Mouse (Mus musculus) thymus, adult 2 months (tissue): Measurements from ENCODE around the gene Ears2. TPM values are rescaled to one million over a fixed set of nuclear protein-coding genes. Genes with fewer than 3 reads are reported as not detected.

Experiments used
- DNase-seq: peaks from one replicate; pipeline ENCODE4 v3.0.0; 2021
- H3K27ac ChIP-seq: fragments of 200-500 bp; 2 replicates; pipeline ENCODE4 v1.5.1; 2012; ENCODE audit warnings: low read length, control low read depth; ENCODE audit not compliant: control insufficient read depth, insufficient read depth
- H3K27me3 ChIP-seq: fragments of 200-500 bp; 2 replicates; pipeline ENCODE4 v1.6.1; 2012; ENCODE audit warnings: mild to moderate bottlenecking, low read length, moderate library complexity, mixed read lengths; ENCODE audit not compliant: control insufficient read depth, insufficient read depth
- H3K36me3 ChIP-seq: fragments of 200-500 bp; 2 replicates; pipeline ENCODE4 v1.6.1; 2012; ENCODE audit warnings: mild to moderate bottlenecking, low read length, moderate library complexity; ENCODE audit not compliant: control insufficient read depth, insufficient read depth
- H3K4me1 ChIP-seq: fragments of 200-500 bp; replicated peaks from 2 replicates; pipeline ENCODE4 v1.6.1; 2012; ENCODE audit warnings: low read length; ENCODE audit not compliant: control insufficient read depth, insufficient read depth
- H3K4me3 ChIP-seq: fragments of 200-500 bp; 2 replicates; pipeline ENCODE4 v1.5.1; 2012; ENCODE audit warnings: mild to moderate bottlenecking, low read length, control low read depth, moderate library complexity; ENCODE audit not compliant: control insufficient read depth, insufficient read depth
- CTCF ChIP-seq: fragments of 200-500 bp; IDR thresholded peaks from 2 replicates; pipeline ENCODE4 v1.5.1; 2012; ENCODE audit warnings: mild to moderate bottlenecking, control low read depth, low read length, moderate library complexity, borderline replicate concordance; ENCODE audit not compliant: control insufficient read depth, poor library complexity, insufficient read depth; ENCODE audit errors: extremely low read depth
- POLR2A ChIP-seq: fragments of 200-500 bp; IDR thresholded peaks from 2 replicates; pipeline ENCODE4 v1.6.1; 2012; ENCODE audit warnings: mild to moderate bottlenecking, low read length, control low read depth, moderate library complexity; ENCODE audit not compliant: control insufficient read depth, poor library complexity, insufficient read depth; ENCODE audit errors: extremely low read depth
- whole genome bisulfite sequencing: fragments of 180-500 bp; shearing (Covaris S2); methylation state at CpG from one replicate; pipeline ENCODE4 v1.1.7; 2018; 5-methylcytosine and 5-hydroxymethylcytosine counted together
- polyA plus RNA-seq: library from polyadenylated mRNA; depleted of rRNA; stranded (reverse); fragments of >200 nt; gene quantifications from 2 replicates; pipeline ENCODE4 v1.2.3, GENCODE M21; 2012

The Ears2 gene
- polyA plus RNA-seq, 1 experiment: 9.6 TPM

DNA sequence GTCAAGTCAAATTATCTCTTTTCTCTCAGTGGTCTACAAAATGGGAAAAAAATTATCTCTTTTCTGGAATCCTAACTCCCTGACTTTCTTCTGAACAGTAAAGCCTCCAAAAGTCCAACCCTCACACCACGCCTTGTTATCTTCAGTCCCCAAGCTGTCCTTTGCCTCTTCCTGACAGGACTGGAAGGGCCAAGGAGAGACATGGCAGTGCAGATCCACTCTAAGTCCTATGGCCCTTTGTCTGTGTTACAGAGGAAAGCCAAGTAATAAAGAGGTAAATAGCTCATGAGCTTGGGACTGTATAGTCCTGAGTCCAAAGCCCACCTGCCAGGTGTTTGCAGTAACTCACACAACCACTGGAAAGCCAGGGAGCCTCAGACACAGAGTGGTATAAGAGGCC is 21.4 kb downstream of the Ears2 start:
- no peaks in the 10 kb centered on the region for H3K36me3 ChIP-seq
- no peaks in the 10 kb centered on the region for H3K27me3 ChIP-seq
- H3K27ac ChIP-seq: no peak overlapping the region
- no peaks in the 10 kb centered on the region for H3K4me1 ChIP-seq
- TF ChIP-seq CTCF (no peak), POLR2A (no peak)
- no peak for DNase-seq
- WGBS: 95% methylated on average over 1 of the region's 1 CpGs
- H3K4me3 ChIP-seq: no peak overlapping the region

DNA sequence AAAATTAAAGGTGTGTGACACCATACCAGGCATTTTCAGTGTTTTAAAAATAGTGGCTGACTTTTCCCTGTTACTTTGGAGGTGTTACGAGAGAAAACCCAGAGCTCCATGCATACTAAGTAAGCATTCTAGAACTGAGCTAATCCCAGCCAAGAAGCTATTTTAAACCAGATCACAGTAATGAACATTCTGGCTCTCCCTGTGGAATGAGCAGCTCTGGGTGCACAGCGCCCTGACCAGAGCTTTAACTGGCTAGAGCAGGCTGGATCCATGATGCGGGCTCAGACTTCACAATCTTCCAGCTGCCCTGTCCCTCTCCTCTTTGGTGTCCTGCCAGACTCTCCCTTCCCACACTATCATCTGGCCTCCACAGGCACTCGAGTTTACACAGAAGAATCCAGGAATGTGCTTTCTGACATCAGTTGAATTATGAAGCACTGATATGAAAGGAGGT is 21.9 kb downstream of the Ears2 start:
- Histone ChIP-seq H3K27me3 (no peaks in the 10 kb centered on the region), H3K36me3 (no peaks in the 10 kb centered on the region), H3K4me1 (no peaks in the 10 kb centered on the region), H3K4me3 (no peak overlapping the region), H3K27ac (no peak overlapping the region)
- no peak for TF ChIP-seq CTCF
- WGBS: 92% methylated on average over 4 of the region's 4 CpGs
- no peak for DNase-seq

DNA sequence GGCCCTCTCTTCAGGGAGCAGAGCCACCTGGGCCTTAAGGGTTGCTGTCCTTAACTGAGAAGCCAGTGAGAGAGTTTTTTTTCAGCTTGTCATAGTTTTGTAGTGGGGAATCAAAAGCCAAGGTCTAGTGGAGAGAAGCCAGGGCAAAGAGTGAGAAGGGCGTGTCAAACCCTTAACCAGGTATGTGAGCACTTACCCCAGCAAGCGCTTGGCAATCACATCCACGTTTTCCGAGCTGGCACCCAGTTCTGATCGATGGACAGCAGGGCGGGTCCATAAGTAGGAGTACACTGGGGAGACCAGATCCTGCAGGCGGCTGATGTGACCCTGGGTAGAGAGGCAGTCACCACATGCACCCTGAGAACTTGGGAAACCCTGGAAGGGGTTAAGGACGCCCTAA is 23.0 kb downstream of the Ears2 start:
- WGBS: 97% methylated on average over 8 of the region's 8 CpGs
- Histone ChIP-seq H3K27ac (no peak overlapping the region), H3K4me1 (no peaks in the 10 kb centered on the region), H3K27me3 (no peaks in the 10 kb centered on the region), H3K4me3 (no peak overlapping the region), H3K36me3 (no peaks in the 10 kb centered on the region)
- no peak for TF ChIP-seq CTCF
- TF ChIP-seq POLR2A: no peak
- no peak for DNase-seq

DNA sequence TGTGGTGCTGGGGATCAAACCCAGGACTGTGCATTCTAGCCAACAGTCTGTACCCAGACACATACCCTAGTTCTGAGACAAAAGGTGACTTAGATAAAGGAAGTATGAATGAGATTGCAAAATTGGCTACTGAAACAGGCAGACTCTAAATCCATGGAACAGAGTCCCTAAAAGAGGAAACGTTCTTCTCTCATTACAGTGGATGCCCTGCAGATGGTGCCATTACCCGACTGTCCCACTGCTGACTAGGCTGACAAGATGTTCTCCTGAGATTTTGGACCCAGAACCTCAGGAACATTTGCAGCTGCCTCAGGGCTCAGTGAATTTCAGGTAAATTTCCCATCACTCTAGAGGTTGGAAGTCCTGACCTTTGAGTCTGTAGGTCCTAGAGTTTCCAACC is 32.7 kb downstream of the Ears2 start:
- no peak overlapping the region for H3K4me3 ChIP-seq
- no peaks in the 10 kb centered on the region for H3K36me3 ChIP-seq
- 21% methylated on average over 2 of the region's 2 CpGs for WGBS
- TF ChIP-seq CTCF (no peak), POLR2A (no peak)
- no peak overlapping the region for H3K27ac ChIP-seq
- H3K27me3 ChIP-seq: no peaks in the 10 kb centered on the region
- DNase-seq: no peak
- no peaks in the 10 kb centered on the region for H3K4me1 ChIP-seq

DNA sequence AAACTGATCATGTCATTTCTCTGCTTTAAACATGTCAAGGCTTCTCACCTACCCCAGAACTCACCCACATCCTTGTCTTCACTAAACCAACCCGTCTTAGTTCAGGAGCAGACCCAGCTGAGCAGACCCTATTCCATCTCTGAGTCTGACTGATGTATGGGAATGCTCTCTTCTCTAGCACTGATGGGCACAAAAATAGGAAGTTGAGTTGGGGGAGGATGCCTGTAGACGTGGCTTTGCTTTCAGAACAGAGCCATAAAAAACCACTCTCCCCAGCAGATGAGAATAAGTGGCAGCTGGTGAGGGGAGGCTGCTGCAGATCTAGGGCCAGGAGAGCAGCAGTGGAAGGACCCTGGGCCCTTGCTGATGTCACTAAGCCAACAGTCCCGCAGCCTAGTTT is 33.7 kb downstream of the Ears2 start:
- no peak for DNase-seq
- Histone ChIP-seq H3K27ac (no peak overlapping the region), H3K4me1 (no peaks in the 10 kb centered on the region), H3K4me3 (no peak overlapping the region), H3K27me3 (no peaks in the 10 kb centered on the region), H3K36me3 (no peaks in the 10 kb centered on the region)
- 42% methylated on average over 3 of the region's 3 CpGs for WGBS
- TF ChIP-seq POLR2A (no peak), CTCF (no peak)

DNA sequence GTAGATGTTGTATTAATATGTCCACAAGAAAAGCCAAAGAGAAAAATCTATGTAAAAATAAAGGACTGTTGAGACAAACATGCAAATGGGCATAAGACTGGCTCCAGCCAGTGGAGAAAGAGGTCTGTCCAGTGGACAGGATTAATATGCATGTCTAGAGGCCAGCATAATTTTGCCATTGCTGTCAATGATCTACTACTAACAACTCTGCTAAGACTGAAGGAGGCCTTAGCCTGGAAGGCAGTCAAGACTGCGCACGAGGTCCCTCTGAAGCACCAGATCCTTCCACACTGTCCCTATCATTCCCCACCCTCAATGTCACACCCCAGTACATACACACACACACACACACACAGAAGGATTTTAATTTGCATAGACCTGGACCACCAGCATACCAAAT is 44.9 kb downstream of the Ears2 start:
- no peak overlapping the region for H3K27ac ChIP-seq
- H3K36me3 ChIP-seq: no peaks in the 10 kb centered on the region
- WGBS: 98% methylated on average over 2 of the region's 2 CpGs
- TF ChIP-seq POLR2A (no peak), CTCF (no peak)
- H3K4me1 ChIP-seq: peaks cover 7% of the 10 kb centered on the region
- no peaks in the 10 kb centered on the region for H3K27me3 ChIP-seq
- H3K4me3 ChIP-seq: no peak overlapping the region
- DNase-seq: no peak

DNA sequence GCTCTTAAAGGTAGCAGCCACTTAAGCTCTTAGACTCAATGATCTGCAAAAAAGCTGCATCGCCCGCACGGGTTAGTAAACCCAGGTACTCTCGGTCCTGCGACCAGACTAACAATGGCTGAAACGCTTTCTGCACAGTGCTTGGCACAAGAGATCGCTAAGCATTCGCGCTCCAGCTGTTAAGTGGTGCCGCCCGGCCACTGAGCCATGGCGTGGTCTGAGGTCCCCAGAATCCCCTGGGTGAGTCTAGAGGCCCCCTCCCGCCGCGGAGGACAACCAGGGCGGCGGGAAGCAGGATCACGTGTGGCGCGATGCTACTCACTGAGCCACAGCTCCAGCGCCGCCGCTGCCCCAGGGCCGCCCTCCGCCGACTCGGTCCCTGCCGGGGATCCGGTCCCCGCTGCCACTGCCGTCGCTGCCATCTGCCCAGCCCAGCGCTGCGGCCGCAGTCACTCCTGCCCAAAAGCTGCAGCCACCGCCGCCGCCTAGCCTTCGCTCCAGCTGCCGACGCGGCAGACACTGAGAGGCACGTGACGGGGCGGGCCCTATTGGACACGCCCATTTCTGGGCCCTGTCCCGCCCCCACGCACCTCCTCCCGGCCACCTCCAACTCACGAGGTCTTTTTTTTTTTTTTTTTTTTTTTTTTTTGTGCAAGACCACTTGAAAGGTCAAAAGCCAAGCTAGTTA is 46.3 kb downstream of the Ears2 start, which contains the start of gene Gga2:
Gene Gga2, minus strand, starts transcription at position 556 of the 688 bp plus-strand sequence.
- peak; percentile 51; the same call in 1 of the 2 replicates for TF ChIP-seq POLR2A
- TF ChIP-seq CTCF: 0 out of 2 replicates have a peak, but pooled peaks have one; percentile 22
- H3K4me3 ChIP-seq: peak within 1 kb of the TSS; percentile 73
- WGBS: under 1% methylated on average over 50 of the region's 50 CpGs
- H3K27me3 ChIP-seq: no peaks in the 10 kb centered on the region
- H3K36me3 ChIP-seq: no peaks in the 10 kb centered on the region
- H3K4me1 ChIP-seq: peaks cover 7% of the 10 kb centered on the region
- DNase-seq: peak; percentile 88
- H3K27ac ChIP-seq: no peak within 1 kb of the TSS
